27 mouse cellular contexts compared by ENCODE assay signal in the genomic region with DNA sequence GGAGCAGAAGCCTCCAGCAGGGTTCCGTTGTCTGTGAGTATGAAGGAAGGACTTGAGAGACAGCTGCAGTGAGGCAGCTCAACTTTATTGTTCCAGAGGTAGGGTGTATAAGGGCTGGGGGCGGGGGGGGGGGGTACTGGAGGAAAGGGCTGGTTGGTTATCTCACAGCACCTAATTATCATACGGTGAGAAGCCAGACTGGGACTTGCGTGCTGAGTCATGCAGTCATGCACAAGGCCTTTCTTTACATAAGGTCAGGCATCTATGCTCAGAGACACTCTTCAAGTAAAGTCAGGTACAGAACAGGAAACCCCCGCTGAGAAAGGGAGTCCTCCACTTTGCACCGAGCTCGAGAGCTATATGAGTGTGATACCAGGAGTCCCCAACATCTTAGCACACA. TPM values are rescaled to one million over a fixed set of nuclear protein-coding genes. Genes with fewer than 3 reads are reported as not detected.
DNase-seq lines count a peak whose midpoint lies in the region; ATAC-seq and TF ChIP-seq lines count a peak whose summit lies in the region.
"Had no signal": no experiment of that assay in that cellular context is flagged by ENCODE, and none has a peak within 500 bp of the region (broad histone marks: within the 10 kb centered on the region; RNA-seq: fewer than 3 reads in every experiment).

No protein-coding gene starts in this region.

- TF ChIP-seq EP300 in CH12.LX (IDR thresholded peaks at IDR 0.05; ENCODE audit: low read length), result no peak

- no peak for TF ChIP-seq CTCF in CH12.LX (conservative IDR thresholded peaks at IDR 0.05 in 1 of 2, IDR thresholded peaks at IDR 0.05 in 1 of 2; ENCODE audit: low read depth in 2 of 2, low read length in 2 of 2)

- H3K27ac ChIP-seq in CH12.LX (ENCODE audit: insufficient read depth, low read depth), result no peak overlapping the region
- H3K27ac ChIP-seq: embryonic facial prominence, embryonic 12.5 days; embryonic facial prominence, embryonic 15.5 days; forebrain, embryonic 12.5 days; forebrain, embryonic 15.5 days; heart, embryonic 15.5 days; hindbrain, embryonic 10.5 days; hindbrain, embryonic 13.5 days; intestine, embryonic 15.5 days had no signal

- TF ChIP-seq RAD21 in CH12.LX (IDR thresholded peaks at IDR 0.05; ENCODE audit: low read depth, low read length), result no peak

- dilution Hi-C loops in CH12.LX (cut with MboI; ENCODE audit: extremely low pct_ligation_motif_present, extremely low pct_unique_long_range_greater_than_20kb, low sequenced_read_pairs), result no loop called here

- H3K79me2 ChIP-seq in CH12.LX (replicated peaks; ENCODE audit: control insufficient read depth, extremely low read depth, insufficient read depth, poor library complexity, severe bottlenecking), result no peaks in the 10 kb centered on the region

- H3K4me2 ChIP-seq in CH12.LX (ENCODE audit: insufficient read depth, low read depth, poor library complexity, severe bottlenecking), result no peak overlapping the region
- H3K4me2 ChIP-seq: embryonic facial prominence, embryonic 12.5 days; embryonic facial prominence, embryonic 15.5 days; forebrain, embryonic 12.5 days; forebrain, embryonic 15.5 days; heart, embryonic 12.5 days; heart, embryonic 15.5 days; hindbrain, embryonic 13.5 days; intestine, embryonic 15.5 days had no signal

- H3K4me3 ChIP-seq in CH12.LX (replicated peaks in 1 of 3; ENCODE audit: low read depth in 2 of 3, low read length in 2 of 3, poor library complexity in 1 of 3), result peak overlapping the region in 1 of 3 experiments; percentile 32
- H3K4me3 ChIP-seq: embryonic facial prominence, embryonic 12.5 days; embryonic facial prominence, embryonic 15.5 days; forebrain, embryonic 12.5 days; forebrain, embryonic 15.5 days; heart, embryonic 12.5 days; heart, embryonic 15.5 days; hindbrain, embryonic 10.5 days; hindbrain, embryonic 13.5 days; intestine, embryonic 15.5 days had no signal

- peak; percentile 68 for DNase-seq in 416B (ENCODE audit: low read depth)
- DNase-seq in CH12.LX (ENCODE audit: extremely low read depth), result peak; percentile 29
- DNase-seq in MEL-GATA-1-ER (ENCODE audit: extremely low read depth, low read depth), result peak; percentile 12
- DNase-seq in kidney, adult 8-10 months, result no peak
- no peak for DNase-seq in cerebellum, postnatal 14 days
- DNase-seq: adrenal gland, adult 2 months; adrenal gland, postnatal 14 days; cerebellum, adult 11-12 months; cerebellum, adult 8-10 months; cerebellum, postnatal 10 days; gastrocnemius, postnatal 25 days; heart, adult 18-20 months; heart, postnatal 10 days; heart, postnatal 36 days had no signal

- no peak for TF ChIP-seq POLR2A in CH12.LX (IDR thresholded peaks at IDR 0.05; ENCODE audit: low read depth, low read length)

- H3K4me1 ChIP-seq in CH12.LX (ENCODE audit: control insufficient read depth in 1 of 2, insufficient read depth in 2 of 2), result peaks cover 8 to 40% of the 10 kb centered on the region in 2 experiments
- H3K4me1 ChIP-seq: embryonic facial prominence, embryonic 12.5 days; embryonic facial prominence, embryonic 15.5 days; forebrain, embryonic 12.5 days; forebrain, embryonic 15.5 days; heart, embryonic 12.5 days; heart, embryonic 15.5 days; hindbrain, embryonic 10.5 days; hindbrain, embryonic 13.5 days; intestine, embryonic 15.5 days had no signal

- no peak overlapping the region for H3K9ac ChIP-seq in CH12.LX (ENCODE audit: insufficient read depth, low read depth)
- H3K9ac ChIP-seq: embryonic facial prominence, embryonic 12.5 days; embryonic facial prominence, embryonic 15.5 days; forebrain, embryonic 12.5 days; forebrain, embryonic 15.5 days; heart, embryonic 12.5 days; heart, embryonic 15.5 days; hindbrain, embryonic 13.5 days; intestine, embryonic 15.5 days had no signal

- H3K27me3 ChIP-seq in CH12.LX (replicated peaks), result no peaks in the 10 kb centered on the region
- H3K27me3 ChIP-seq: intestine, embryonic 15.5 days had no signal

- no peak for ATAC-seq in megakaryocyte progenitor cell, adult 5-6 weeks (replicated peaks; ENCODE audit: poor library complexity)
- ATAC-seq: forebrain, embryonic 15.5 days; hindbrain, embryonic 16.5 days; intestine, embryonic 15.5 days; Patski had no signal

- H3K36me3 ChIP-seq in CH12.LX (replicated peaks in 1 of 2; ENCODE audit: control insufficient read depth in 1 of 2, insufficient read depth in 1 of 2, low read length in 1 of 2), result no peaks in the 10 kb centered on the region
- H3K36me3 ChIP-seq: embryonic facial prominence, embryonic 12.5 days; embryonic facial prominence, embryonic 15.5 days; forebrain, embryonic 12.5 days; forebrain, embryonic 15.5 days; heart, embryonic 12.5 days; heart, embryonic 15.5 days; hindbrain, embryonic 10.5 days; hindbrain, embryonic 13.5 days; intestine, embryonic 15.5 days had no signal

- no peaks in the 10 kb centered on the region for H3K9me3 ChIP-seq in CH12.LX (replicated peaks; ENCODE audit: low read length)
- H3K9me3 ChIP-seq: embryonic facial prominence, embryonic 12.5 days; embryonic facial prominence, embryonic 15.5 days; forebrain, embryonic 12.5 days; forebrain, embryonic 15.5 days; heart, embryonic 15.5 days; hindbrain, embryonic 13.5 days; intestine, embryonic 15.5 days had no signal

- in situ Hi-C loops in CH12.LX (cut with MboI; ENCODE audit: low pct_ligation_motif_present, low pct_unique_long_range_greater_than_20kb, low sequenced_read_pairs), result loop anchor here (25.0 kb wide), 1 partner anchor 227 kb away; a partner anchor contains a TSS

TF ChIP-seq in CH12.LX, 34 proteins besides CTCF, POLR2A, EP300 and RAD21:
- TF ChIP-seq IRF4 (IDR thresholded peaks at IDR 0.05; ENCODE audit: low read depth, low read length) (no peak), MAFK (IDR thresholded peaks at IDR 0.05; ENCODE audit: insufficient replicate concordance, low read length) (0 out of 2 replicates have a peak, but pooled peaks have one; percentile 37), MAX (IDR thresholded peaks at IDR 0.05; ENCODE audit: low read length) (no peak), E2F4 (IDR thresholded peaks at IDR 0.05; ENCODE audit: insufficient replicate concordance, low read depth, low read length) (no peak), KAT2A (IDR thresholded peaks at IDR 0.05; ENCODE audit: insufficient replicate concordance, low read length) (no peak)

RNA-seq across cellular contexts. Expression of a gene that starts 12.2 kb away (rescaled TPM):
- total RNA-seq in CH12.LX (2012; rRNA removed) (not detected in 2 replicates), CH12.LX (2014; rRNA removed) (0.05 TPM in 1 of 2 replicates, not detected in the other)
- not detected in 2 replicates for polyA plus RNA-seq in CH12.LX (2012; ENCODE audit: insufficient read length, low read depth)
- total RNA-seq in megakaryocyte progenitor cell, adult 5-6 weeks (2015), result not detected in 2 replicates
- total RNA-seq in megakaryocyte progenitor cell, adult 5-6 weeks (2017), result not detected in 2 replicates
- total RNA-seq: adrenal gland, adult 2 months; adrenal gland, postnatal 14 days; gastrocnemius, adult 8-10 months; gastrocnemius, postnatal 25 days; heart, adult 18-20 months; heart, postnatal 10 days; heart, postnatal 36 days had no signal
- polyA plus RNA-seq: adrenal gland, adult 2 months; embryonic facial prominence, embryonic 12.5 days; embryonic facial prominence, embryonic 15.5 days; forebrain, embryonic 12.5 days; forebrain, embryonic 15.5 days; heart, embryonic 12.5 days; hindbrain, embryonic 10.5 days; hindbrain, embryonic 13.5 days; hindbrain, embryonic 16.5 days; intestine, embryonic 15.5 days; Patski had no signal

Comparison
In these comparisons a context has a peak if more than half of its experiments do, and no peak if none do; other contexts are left out.
1. DNase-seq: peak in 416B (single experiment), CH12.LX (single experiment) and MEL-GATA-1-ER (single experiment); none in kidney, adult 8-10 months (0 of 2) and cerebellum, postnatal 14 days (0 of 2).